Mouse (Mus musculus) lung, embryonic 15.5 days (tissue): ENCODE measurements around the gene Znhit2. TPM values are rescaled to one million over a fixed set of nuclear protein-coding genes. Genes with fewer than 3 reads are reported as not detected.
"Not testable (repeated sequence)": the region's sequence is repeated elsewhere in the genome, so short reads cannot be mapped to it uniquely, and the experiment has no call there.

Experiments
- ATAC-seq: fragments of 200-750 bp; cut with Nextera tagmentation; 2 replicates; pipeline ENCODE4 v1.8.0; 2017; ENCODE audit warnings: moderate number of reproducible peaks, borderline replicate concordance; ENCODE audit not compliant: low FRiP score, low TSS enrichment; ENCODE audit errors: extremely low read depth
- H3K27ac ChIP-seq: fragments of 300-500 bp; sonication (generic); 2 replicates; pipeline ENCODE4 v1.5.1; 2015; ENCODE audit warnings: moderate library complexity, mild to moderate bottlenecking, inconsistent platforms
- H3K27me3 ChIP-seq: fragments of 300-500 bp; sonication (generic); 2 replicates; pipeline ENCODE4 v1.6.1; 2015; ENCODE audit warnings: inconsistent platforms
- H3K36me3 ChIP-seq: fragments of 300-500 bp; sonication (generic); 2 replicates; pipeline ENCODE4 v1.6.1; 2015; ENCODE audit warnings: inconsistent platforms
- H3K4me1 ChIP-seq: fragments of 300-500 bp; sonication (generic); 2 replicates; pipeline ENCODE4 v1.6.1; 2015; ENCODE audit warnings: inconsistent platforms
- H3K4me2 ChIP-seq: fragments of 300-500 bp; sonication (generic); 2 replicates; pipeline ENCODE4 v1.6.1; 2015; ENCODE audit warnings: inconsistent platforms, mild to moderate bottlenecking, moderate library complexity
- H3K4me3 ChIP-seq: fragments of 300-500 bp; sonication (generic); 2 replicates; pipeline ENCODE4 v1.5.1; 2015; ENCODE audit warnings: mild to moderate bottlenecking, inconsistent platforms
- H3K9ac ChIP-seq: fragments of 300-500 bp; sonication (generic); 2 replicates; pipeline ENCODE4 v1.6.1; 2015; ENCODE audit warnings: inconsistent platforms
- H3K9me3 ChIP-seq: fragments of 300-500 bp; sonication (generic); 2 replicates; pipeline ENCODE4 v1.6.1; 2016; ENCODE audit warnings: inconsistent platforms
- WGBS: fragments of 180-500 bp; shearing (Covaris S2); methylation state at CpG from one replicate; pipeline ENCODE4 v1.1.7; 2015; 5-methylcytosine and 5-hydroxymethylcytosine counted together
- polyA plus RNA-seq: library from polyadenylated mRNA; unstranded; fragments of >200 nt; fragmentation: Nextera tagmentation; extraction: Ambion mirVana; gene quantifications from 2 replicates; pipeline ENCODE4 v1.2.1, GENCODE M21; 2015

The Znhit2 gene
- polyA plus RNA-seq, 1 experiment from 2014 or later = 33.8 TPM

GRCm38 (mm10) chr19:6030520-6031280 lies 30.3 kb upstream of the Znhit2 start:
- 61% methylated on average over 14 of the region's 14 CpGs for WGBS
- ATAC-seq = no peak

DNA sequence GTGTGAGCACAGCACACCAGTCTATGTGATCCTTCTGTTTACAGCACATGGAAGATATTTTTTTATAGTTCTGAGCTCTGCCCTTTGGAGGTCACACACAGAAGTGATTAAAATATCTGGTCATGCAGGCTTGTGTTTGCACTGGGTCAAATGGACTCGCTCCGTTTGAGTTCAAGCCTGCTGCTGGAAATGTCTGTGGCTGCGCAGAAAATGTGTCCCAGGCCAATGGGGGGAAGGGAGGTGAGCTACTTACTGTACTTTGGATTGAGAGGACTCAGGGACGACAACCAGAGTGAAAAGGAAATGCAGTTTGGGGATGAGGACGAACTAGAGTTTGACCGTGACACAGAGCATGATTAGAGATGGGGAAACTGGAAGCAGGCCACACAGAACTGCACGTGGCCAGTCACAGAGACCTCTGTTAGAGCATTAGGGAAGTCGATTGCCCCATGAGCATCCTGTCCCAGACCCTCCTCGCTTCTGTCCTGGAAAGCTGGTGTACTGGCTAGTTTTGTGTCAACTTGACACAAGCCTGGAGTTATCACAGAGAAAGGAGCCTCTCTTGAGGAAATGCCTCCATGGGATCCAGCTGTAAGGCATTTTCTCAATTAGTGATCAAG lies 24.9 kb upstream of the Znhit2 start:
- no peaks in the 10 kb centered on the region; the same call in 1 of the 2 replicates for H3K27me3 ChIP-seq
- WGBS = 68% methylated on average over 9 of the region's 9 CpGs
- no peak for ATAC-seq

More at GRCm38 (mm10) chr19:6030520-6031280, 30.3 kb upstream of the Znhit2 start:
- no peak overlapping the region for H3K4me2 ChIP-seq
- H3K9ac ChIP-seq = no peak overlapping the region
- no peak overlapping the region for H3K4me3 ChIP-seq
- no peak overlapping the region for H3K27ac ChIP-seq
- no peaks in the 10 kb centered on the region for H3K36me3 ChIP-seq
- H3K27me3 ChIP-seq = no peaks in the 10 kb centered on the region; the same call in 1 of the 2 replicates
- no peaks in the 10 kb centered on the region for H3K9me3 ChIP-seq
- H3K4me1 ChIP-seq = no peaks in the 10 kb centered on the region

DNA sequence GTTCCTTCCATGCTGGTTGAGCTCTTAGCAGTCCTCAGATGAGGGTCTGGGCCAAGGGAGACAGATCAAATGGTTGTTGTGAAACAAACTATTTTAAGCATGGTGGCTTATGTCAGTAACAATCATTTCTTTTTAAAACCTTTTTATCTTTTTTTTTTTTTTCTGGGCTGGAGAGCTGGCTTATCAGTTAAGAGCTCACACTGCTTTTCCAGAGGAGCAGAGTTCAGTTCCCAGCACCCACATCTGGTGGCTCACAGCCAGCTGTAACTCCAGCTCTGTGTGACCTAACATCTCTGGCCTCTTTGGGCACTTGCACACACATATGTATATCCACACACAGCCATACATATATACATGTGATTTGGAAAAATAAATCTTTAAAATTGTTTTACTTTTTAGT lies 23.3 kb upstream of the Znhit2 start:
- no peaks in the 10 kb centered on the region for H3K4me1 ChIP-seq
- no peaks in the 10 kb centered on the region for H3K36me3 ChIP-seq
- H3K27ac ChIP-seq = no peak overlapping the region
- no peak overlapping the region for H3K4me3 ChIP-seq
- no peak overlapping the region for H3K9ac ChIP-seq
- H3K4me2 ChIP-seq = no peak overlapping the region
- no peak for ATAC-seq
- H3K27me3 ChIP-seq = no peaks in the 10 kb centered on the region
- H3K9me3 ChIP-seq = no peaks in the 10 kb centered on the region

More for the DNA sequence above, 24.9 kb upstream of the Znhit2 start:
- Histone ChIP-seq H3K4me3 (no peak overlapping the region), H3K27ac (no peak overlapping the region), H3K4me1 (no peaks in the 10 kb centered on the region), H3K4me2 (no peak overlapping the region), H3K9ac (no peak overlapping the region), H3K9me3 (no peaks in the 10 kb centered on the region), H3K36me3 (no peaks in the 10 kb centered on the region)

DNA sequence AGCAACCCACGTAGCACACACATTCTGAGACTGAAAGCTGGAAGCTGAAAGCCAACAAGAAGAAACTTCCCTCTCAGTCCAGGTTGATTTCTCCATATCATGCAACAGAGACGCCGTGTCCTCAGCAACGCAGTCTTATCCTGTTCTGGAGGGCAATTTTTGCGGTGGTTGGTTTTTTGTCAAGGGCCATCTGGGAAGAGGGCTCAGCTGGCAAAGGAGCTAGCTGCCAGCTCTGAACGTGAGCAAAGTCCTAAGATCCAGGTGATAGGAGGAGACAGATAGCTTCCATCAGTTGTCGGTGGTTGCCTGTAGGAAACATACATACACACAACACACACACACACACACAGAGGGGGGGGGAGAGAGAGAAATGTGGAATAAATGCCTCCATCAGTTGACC lies 22.7 kb upstream of the Znhit2 start:
- no peak overlapping the region for H3K9ac ChIP-seq
- no peak overlapping the region for H3K27ac ChIP-seq
- H3K4me3 ChIP-seq = no peak overlapping the region
- H3K27me3 ChIP-seq = no peaks in the 10 kb centered on the region
- H3K36me3 ChIP-seq = no peaks in the 10 kb centered on the region
- WGBS = 73% methylated on average over 7 of the region's 7 CpGs
- no peaks in the 10 kb centered on the region for H3K4me1 ChIP-seq
- no peak overlapping the region for H3K4me2 ChIP-seq
- H3K9me3 ChIP-seq = no peaks in the 10 kb centered on the region
- ATAC-seq = no peak

DNA sequence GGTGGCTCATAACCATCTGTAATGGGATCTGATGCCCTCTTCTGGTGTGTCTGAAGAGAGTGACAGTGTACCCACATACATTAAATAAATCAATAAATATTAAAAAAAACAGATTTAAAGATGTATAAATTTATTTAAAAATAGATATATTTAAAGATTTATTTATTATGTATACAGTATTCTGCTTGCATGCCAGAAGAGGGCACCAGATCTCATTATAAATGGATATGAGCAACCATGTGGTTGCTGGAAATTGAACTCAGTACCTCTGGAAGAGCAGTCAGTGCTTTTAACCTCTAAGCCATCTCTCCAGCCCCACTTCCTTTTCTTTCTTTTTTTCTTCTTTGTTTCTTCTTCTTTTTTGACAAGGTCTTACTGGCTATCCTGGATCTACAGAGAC lies 21.0 kb upstream of the Znhit2 start:
- no peaks in the 10 kb centered on the region for H3K9me3 ChIP-seq
- H3K36me3 ChIP-seq = no peaks in the 10 kb centered on the region
- no peak overlapping the region for H3K9ac ChIP-seq
- H3K27ac ChIP-seq = no peak overlapping the region
- no peak for ATAC-seq
- peaks cover 2% of the 10 kb centered on the region for H3K4me1 ChIP-seq
- H3K27me3 ChIP-seq = no peaks in the 10 kb centered on the region
- H3K4me2 ChIP-seq = no peak overlapping the region
- no peak overlapping the region for H3K4me3 ChIP-seq

GRCm38 (mm10) chr19:6042293-6042692 lies 18.7 kb upstream of the Znhit2 start:
- H3K36me3 ChIP-seq = no peaks in the 10 kb centered on the region
- ATAC-seq = no peak
- no peak overlapping the region for H3K4me2 ChIP-seq
- peaks cover 10% of the 10 kb centered on the region for H3K4me1 ChIP-seq
- H3K9ac ChIP-seq = no peak overlapping the region
- no peaks in the 10 kb centered on the region for H3K27me3 ChIP-seq
- H3K27ac ChIP-seq = no peak overlapping the region
- H3K9me3 ChIP-seq = no peaks in the 10 kb centered on the region
- H3K4me3 ChIP-seq = no peak overlapping the region
- 70% methylated on average over 9 of the region's 9 CpGs for WGBS

DNA sequence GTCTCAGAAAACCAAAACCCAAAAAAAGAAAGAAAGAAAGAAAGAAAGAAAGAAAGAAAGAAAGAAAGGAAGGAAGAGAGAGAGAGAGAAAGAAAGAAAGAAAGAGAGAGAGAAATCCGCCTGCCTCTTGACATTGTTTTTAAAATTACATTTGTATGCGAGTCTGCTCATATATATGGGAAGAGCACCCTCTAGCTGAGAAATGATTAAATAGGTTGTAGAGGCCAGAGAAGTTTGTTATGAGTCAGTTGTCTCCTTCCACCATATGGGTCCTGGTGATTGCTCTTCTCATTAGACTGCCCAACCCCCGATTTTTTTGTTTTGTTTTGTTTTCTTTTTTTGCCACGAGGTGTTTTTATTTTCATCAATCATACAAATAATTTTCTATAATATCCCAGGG lies 16.9 kb upstream of the Znhit2 start:
- peaks cover 10% of the 10 kb centered on the region for H3K36me3 ChIP-seq
- not testable (repeated sequence) for H3K9me3 ChIP-seq, H3K4me3 ChIP-seq, ATAC-seq, H3K27ac ChIP-seq, H3K4me2 ChIP-seq, H3K27me3 ChIP-seq, H3K9ac ChIP-seq
- peaks cover 25% of the 10 kb centered on the region for H3K4me1 ChIP-seq
- 33% methylated on average over 4 of the region's 4 CpGs for WGBS

DNA sequence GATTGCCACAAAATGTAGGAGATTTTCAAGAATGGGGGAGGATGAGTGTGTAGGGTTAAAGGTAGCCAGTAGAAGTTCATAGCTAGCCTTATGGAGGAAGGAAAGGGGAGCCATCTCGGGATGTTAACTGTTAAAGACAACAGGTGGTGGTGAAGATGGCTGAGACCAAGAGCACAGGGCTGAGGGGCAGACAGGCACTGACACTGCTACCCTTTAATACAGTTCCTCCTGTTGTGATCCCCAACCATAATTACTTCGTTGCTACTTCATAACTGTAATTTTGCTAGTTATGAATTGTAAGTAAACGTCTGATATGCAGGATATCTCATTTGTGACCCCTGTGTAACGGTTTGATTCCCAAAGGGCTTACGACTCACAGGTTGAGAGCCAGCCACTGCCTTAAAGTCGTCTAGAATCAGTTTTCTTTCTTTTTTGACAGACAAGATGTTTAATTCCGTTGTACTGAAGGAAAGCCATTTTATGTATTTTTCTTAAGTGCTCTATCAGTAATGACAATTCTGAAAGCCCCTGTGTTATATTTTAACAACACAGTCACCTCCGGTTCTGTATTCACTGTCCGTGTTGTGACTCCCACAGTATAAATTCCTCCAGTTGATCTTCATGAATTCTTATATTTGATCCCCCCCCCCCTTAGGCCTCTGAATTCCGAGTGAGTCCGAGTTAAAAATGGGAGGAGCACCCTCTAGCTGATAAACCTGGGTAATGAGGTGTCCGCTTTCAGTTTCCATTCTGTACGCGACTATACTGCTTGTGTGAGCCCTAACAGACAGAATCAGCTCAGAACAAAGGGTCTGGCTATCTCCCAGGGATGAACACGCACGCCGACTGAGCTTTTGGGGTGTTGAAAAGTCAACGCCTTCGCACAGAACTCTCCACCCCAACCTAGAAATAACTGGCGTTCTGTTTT lies 15.4 kb upstream of the Znhit2 start:
- Histone ChIP-seq H3K27me3 (no peaks in the 10 kb centered on the region), H3K9ac (peak overlapping the region; percentile 89), H3K4me3 (peak overlapping the region; percentile 92), H3K4me1 (peaks cover 25% of the 10 kb centered on the region), H3K4me2 (peak overlapping the region; percentile 93), H3K9me3 (no peaks in the 10 kb centered on the region), H3K27ac (peak overlapping the region; percentile 98), H3K36me3 (peaks cover 25% of the 10 kb centered on the region)
- 12% methylated on average over 20 of the region's 20 CpGs for WGBS
- peak; percentile 21; the same call in 1 of the 2 replicates for ATAC-seq

DNA sequence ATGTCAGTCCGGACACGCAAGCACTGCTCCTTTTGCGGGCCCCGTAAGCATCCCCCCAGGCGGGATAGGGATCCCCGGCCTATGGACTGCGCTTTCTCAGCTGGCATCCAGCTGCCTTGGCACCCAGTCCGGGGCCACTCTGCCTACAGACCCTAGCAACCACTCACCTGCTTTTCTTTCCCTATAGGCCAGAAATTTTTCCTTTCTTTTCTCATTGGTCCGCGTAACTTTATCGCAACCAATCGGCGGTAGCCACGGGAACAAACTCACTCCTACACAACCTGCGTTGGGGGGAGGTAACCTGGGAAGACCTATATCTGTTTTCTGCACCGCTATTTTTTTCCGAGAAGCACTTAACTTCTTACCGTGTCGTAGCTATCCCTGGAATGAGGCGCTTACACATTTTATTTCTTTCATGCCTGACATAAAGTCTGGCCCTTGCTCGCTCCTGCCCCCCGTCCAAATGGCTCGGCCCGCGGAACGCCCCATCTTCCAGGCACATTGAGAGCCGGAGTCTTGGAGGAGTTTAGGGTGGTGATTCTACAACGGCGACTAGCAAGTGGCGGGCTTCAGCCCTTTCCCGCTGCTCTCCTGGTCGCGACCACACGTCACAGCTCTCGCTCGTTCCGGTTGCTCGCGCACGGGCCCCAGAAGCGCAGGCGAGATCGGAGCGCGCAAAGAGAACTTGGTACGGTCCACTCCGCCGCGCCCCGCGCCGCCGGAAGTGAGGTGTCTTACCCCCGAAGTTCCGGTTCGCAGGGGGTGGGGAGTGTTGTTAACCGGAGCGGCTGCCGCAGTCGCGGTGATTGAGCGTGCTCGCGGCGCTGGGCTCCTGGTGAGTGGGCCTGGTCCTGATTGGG lies 14.5 kb upstream of the Znhit2 start, which contains the start of gene Syvn1:
TSS of gene Syvn1 (plus strand) at position 283 of the 860 bp plus-strand sequence.
- Histone ChIP-seq H3K4me1 (peaks cover 25% of the 10 kb centered on the region), H3K36me3 (peaks cover 34% of the 10 kb centered on the region), H3K27ac (peak within 1 kb of the TSS; percentile 98), H3K4me2 (peak within 1 kb of the TSS; percentile 93), H3K27me3 (no peaks in the 10 kb centered on the region), H3K4me3 (peak within 1 kb of the TSS; percentile 92), H3K9me3 (no peaks in the 10 kb centered on the region), H3K9ac (peak within 1 kb of the TSS; percentile 89)
- ATAC-seq = peak; percentile 90
- under 1% methylated on average over 65 of the region's 65 CpGs for WGBS

DNA sequence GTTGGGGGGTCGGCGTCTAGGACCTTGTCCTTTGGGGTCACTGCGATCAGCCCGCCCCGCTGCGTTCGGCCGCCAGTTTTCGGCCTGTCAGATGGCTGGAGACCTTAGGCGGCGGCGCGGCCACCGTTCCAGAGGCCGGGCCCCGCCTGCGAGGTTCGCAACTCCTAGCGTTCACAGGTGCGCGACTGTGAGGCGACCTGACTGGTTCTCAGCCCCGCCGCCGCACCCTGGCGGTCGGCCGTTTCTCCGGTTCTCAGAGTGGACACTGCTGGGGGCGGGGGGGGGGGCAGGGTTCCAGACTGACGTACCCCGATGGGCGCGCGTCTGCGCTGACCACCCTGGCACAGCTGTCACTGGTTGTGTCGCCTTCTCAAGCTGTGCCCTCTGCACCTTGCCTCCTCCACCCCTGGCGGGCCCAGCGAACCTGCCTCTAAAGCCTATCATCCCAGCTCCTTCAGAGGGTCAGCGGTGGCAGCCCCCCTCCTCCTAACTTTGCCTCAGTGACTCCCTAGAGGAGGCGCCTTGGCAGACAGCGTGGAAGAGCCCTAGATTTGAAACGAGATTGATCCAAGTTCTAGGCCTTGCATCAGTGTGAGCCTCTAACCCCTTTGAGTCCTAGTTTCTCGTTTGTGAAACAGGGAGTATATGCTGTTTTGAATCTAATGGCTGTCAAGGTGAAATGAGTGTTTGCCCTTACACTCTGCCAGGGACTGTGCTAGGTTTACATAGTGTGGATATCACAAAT lies 13.7 kb upstream of the Znhit2 start:
- no peaks in the 10 kb centered on the region for H3K9me3 ChIP-seq
- 2% methylated on average over 36 of the region's 44 CpGs for WGBS
- peak overlapping the region; percentile 92 for H3K4me3 ChIP-seq
- H3K36me3 ChIP-seq = peaks cover 42% of the 10 kb centered on the region
- H3K4me1 ChIP-seq = peaks cover 25% of the 10 kb centered on the region
- H3K4me2 ChIP-seq = peak overlapping the region; percentile 93
- peak; percentile 12; the same call in 1 of the 2 replicates for ATAC-seq
- H3K27me3 ChIP-seq = no peaks in the 10 kb centered on the region
- peak overlapping the region; percentile 89 for H3K9ac ChIP-seq
- H3K27ac ChIP-seq = peak overlapping the region; percentile 98

- H3K27me3 ChIP-seq = no peaks in the 10 kb centered on the region
- no peak overlapping the region for H3K27ac ChIP-seq
- peak overlapping the region; percentile 89 for H3K9ac ChIP-seq
- H3K9me3 ChIP-seq = no peaks in the 10 kb centered on the region
- 73% methylated on average over 8 of the region's 8 CpGs for WGBS
- no peak for ATAC-seq
- peaks cover 48% of the 10 kb centered on the region for H3K36me3 ChIP-seq
- peak overlapping the region; percentile 93 for H3K4me2 ChIP-seq
- peak overlapping the region; percentile 92 for H3K4me3 ChIP-seq
- peaks cover 25% of the 10 kb centered on the region for H3K4me1 ChIP-seq
Observed at GRCm38 (mm10) chr19:6047899-6048166, 13.2 kb upstream of the Znhit2 start.
